Mouse (Mus musculus): ENCODE measurements at regions not wholly inside any gene's neighbourhood (a gene's known extent, or its start where the extent isn't known, plus 50 kb on each side); places are given as distances from the start of the nearest gene placed in this dataset.

- intact Hi-C loops (cut with DNase I): no loop called here
- DNase-seq: no peak
Measured at GRCm38 (mm10) chr13:80798863-80799817, 84.0 kb upstream of the Arrdc3 start.

GRCm38 (mm10) chr13:80806172-80806571 is 77.0 kb upstream of the Arrdc3 start:
- DNase-seq: peak; percentile 4 to 21
- intact Hi-C loops (cut with DNase I): no loop called here

GRCm38 (mm10) chr13:80827037-80827471 is 56.1 kb upstream of the Arrdc3 start:
- intact Hi-C loops (cut with DNase I): no loop called here
- no peak for DNase-seq

Measured in heart, postnatal 14 days (tissue).